Mouse (Mus musculus) layer of hippocampus, postnatal 36 days (tissue): ENCODE results near the gene Yrdc. TPM values are rescaled to one million over a fixed set of nuclear protein-coding genes. Genes with fewer than 3 reads are reported as not detected.

Source experiments
- DNase-seq, 2 experiments: peaks; one replicate each; pipeline ENCODE4 v3.0.0; 2022
- total RNA-seq, 2 experiments: library from RNA; stranded (reverse); gene quantifications; 2 replicates each; pipeline ENCODE4 v1.2.3; 2021

Gene Yrdc
- total RNA-seq, result 10 to 100 TPM; 32.0 to 33.5 TPM

GRCm38 (mm10) chr4:124850261-124850913 lies at the start of gene Yrdc:
Yrdc (plus strand) TSS chr4:124850679.
- DNase-seq, result peak; percentile 93 to 94

- DNase-seq, result peak; percentile 82
Observed at GRCm38 (mm10) chr4:124801552-124802308, 48.7 kb upstream of the Yrdc start, which contains the start of gene Mtf1. Mtf1 (plus strand) TSS chr4:124802104.

- DNase-seq, result peak; percentile 96 to 97
Observed at GRCm38 (mm10) chr4:124802309-124803260, 47.9 kb upstream of the Yrdc start.

GRCm38 (mm10) chr4:124803406-124803805 lies 47.1 kb upstream of the Yrdc start:
- DNase-seq, result no peak

GRCm38 (mm10) chr4:124808511-124808910 lies 42.0 kb upstream of the Yrdc start:
- DNase-seq, result no peak

- no peak for DNase-seq
Observed at GRCm38 (mm10) chr4:124809136-124809883, 41.2 kb upstream of the Yrdc start.

GRCm38 (mm10) chr4:124810056-124810455 lies 40.4 kb upstream of the Yrdc start:
- no peak for DNase-seq

GRCm38 (mm10) chr4:124811347-124811975 lies 39.0 kb upstream of the Yrdc start:
- peak; percentile 53 to 54 for DNase-seq

GRCm38 (mm10) chr4:124815901-124816300 lies 34.6 kb upstream of the Yrdc start:
- no peak for DNase-seq

GRCm38 (mm10) chr4:124817803-124818202 lies 32.7 kb upstream of the Yrdc start:
- DNase-seq, result no peak

- no peak for DNase-seq
Observed at GRCm38 (mm10) chr4:124818832-124819231, 31.6 kb upstream of the Yrdc start.

GRCm38 (mm10) chr4:124824967-124825366 lies 25.5 kb upstream of the Yrdc start:
- DNase-seq, result no peak

GRCm38 (mm10) chr4:124825371-124825965 lies 25.0 kb upstream of the Yrdc start:
- DNase-seq, result no peak

- DNase-seq, result no peak
Observed at GRCm38 (mm10) chr4:124829671-124830070, 20.8 kb upstream of the Yrdc start.

- DNase-seq, result no peak
Observed at GRCm38 (mm10) chr4:124832796-124833195, 17.7 kb upstream of the Yrdc start.

- DNase-seq, result no peak
Observed at GRCm38 (mm10) chr4:124838035-124838700, 12.3 kb upstream of the Yrdc start.

GRCm38 (mm10) chr4:124840998-124841397 lies 9.5 kb upstream of the Yrdc start:
- no peak for DNase-seq

GRCm38 (mm10) chr4:124843493-124843892 lies 7.0 kb upstream of the Yrdc start:
- no peak for DNase-seq

GRCm38 (mm10) chr4:124847573-124847972 lies 2.9 kb upstream of the Yrdc start:
- DNase-seq, result peak; percentile 82 to 83

- peak; percentile 75 to 76 for DNase-seq
Observed at GRCm38 (mm10) chr4:124849631-124850260, 733 bp upstream of the Yrdc start.
